Mouse (Mus musculus): ENCODE results near the gene Pttg1.

The Pttg1 gene

GRCm38 (mm10) chr11:43376598-43376997, 49.5 kb downstream of the Pttg1 start:
- DNase-seq (ENCODE audit: low read depth, low spot score) = no peak

GRCm38 (mm10) chr11:43374956-43375355, 51.1 kb downstream of the Pttg1 start:
- no peak for DNase-seq (ENCODE audit: low read depth, low spot score)

GRCm38 (mm10) chr11:43373367-43373766, 52.7 kb downstream of the Pttg1 start:
- DNase-seq (ENCODE audit: low read depth, low spot score) = no peak

GRCm38 (mm10) chr11:43371807-43372206, 54.2 kb downstream of the Pttg1 start:
- DNase-seq (ENCODE audit: low read depth, low spot score) = no peak
